Mouse (Mus musculus) megakaryocyte, embryonic 14.5 days (primary cell): ENCODE measurements around the gene Gm9999. TPM values are rescaled to one million over a fixed set of nuclear protein-coding genes. Genes with fewer than 3 reads are reported as not detected.
"Not testable (repeated sequence)": the region's sequence is repeated elsewhere in the genome, so short reads cannot be mapped to it uniquely, and the experiment has no call there.

Experiments used
- H3K27me3 ChIP-seq: replicated peaks from 2 replicates; pipeline ENCODE3; 2012; ENCODE audit warnings: inconsistent platforms
- H3K36me3 ChIP-seq: replicated peaks from 2 replicates; pipeline ENCODE3; 2012; ENCODE audit warnings: low read length, inconsistent platforms, mixed read lengths
- H3K4me1 ChIP-seq: 2 replicates; pipeline ENCODE4 v1.6.1; 2012; ENCODE audit warnings: inconsistent platforms
- H3K4me3 ChIP-seq: replicated peaks from 2 replicates; pipeline ENCODE3; 2012; ENCODE audit warnings: moderate library complexity, mild to moderate bottlenecking, inconsistent platforms
- H3K9me3 ChIP-seq: 2 replicates; pipeline ENCODE4 v1.6.1; 2012; ENCODE audit warnings: inconsistent platforms
- FLI1 ChIP-seq: IDR thresholded peaks from 2 replicates; pipeline ENCODE4 v1.6.1; 2012; ENCODE audit warnings: low read length, inconsistent platforms, mixed read lengths
- GATA1 ChIP-seq: IDR thresholded peaks from 3 replicates; pipeline ENCODE4 v1.6.1; 2012; ENCODE audit warnings: mixed read lengths, low read length, inconsistent platforms, borderline replicate concordance
- polyA plus RNA-seq: library from polyadenylated mRNA; stranded (reverse); fragments of >175 nt; gene quantifications from 2 replicates; pipeline ENCODE4 v1.2.3, GENCODE M21; 2012; ENCODE audit warnings: low replicate concordance; ENCODE audit not compliant: insufficient read depth

Gene Gm9999
- polyA plus RNA-seq, 1 experiment = not detected

DNA sequence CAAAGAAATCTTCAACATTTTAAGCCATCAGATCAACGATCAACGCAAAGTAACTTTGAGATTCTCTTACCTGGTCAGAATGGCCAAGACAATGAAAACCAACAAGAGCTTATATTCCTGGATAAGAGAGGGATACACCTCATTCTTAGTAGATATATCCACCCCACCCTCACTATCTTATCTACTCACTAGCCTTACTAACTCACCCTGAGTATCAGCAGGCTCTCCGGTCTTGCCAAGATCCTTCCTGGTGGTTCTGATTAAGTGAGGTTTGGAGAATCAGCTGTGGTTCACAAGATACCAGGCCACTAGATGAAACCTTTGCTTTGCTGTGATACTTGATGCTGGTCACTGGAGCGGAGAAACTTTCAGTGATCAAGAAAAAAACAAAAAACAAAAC, 8.7 kb upstream of the Gm9999 start:
- Histone ChIP-seq H3K4me3 (no peak overlapping the region), H3K9me3 (no peaks in the 10 kb centered on the region), H3K4me1 (0 out of 2 replicates have a peak, but pooled peaks cover 3% of the 10 kb centered on the region), H3K27me3 (peaks cover 15% of the 10 kb centered on the region), H3K36me3 (no peaks in the 10 kb centered on the region)
- TF ChIP-seq FLI1 (no peak), GATA1 (no peak)

DNA sequence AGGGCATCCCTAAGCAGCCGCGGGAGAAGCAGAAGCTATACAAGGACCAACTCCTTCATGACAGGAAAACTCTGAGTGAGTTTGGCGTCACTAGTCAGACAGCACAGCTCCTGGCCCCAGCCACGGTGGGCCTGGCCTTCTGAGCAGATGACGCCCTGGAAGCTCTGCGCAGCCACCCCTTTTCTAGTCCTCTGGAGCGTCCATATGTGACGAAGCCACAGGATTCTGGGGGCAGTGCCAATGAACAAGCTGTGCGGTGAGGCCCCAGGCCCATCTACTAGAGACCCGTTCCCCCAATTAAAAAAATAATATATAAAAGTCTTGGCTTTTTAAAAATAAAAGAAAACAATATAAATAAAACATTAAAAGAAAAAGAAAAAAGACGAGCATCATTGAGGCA, 7.9 kb upstream of the Gm9999 start:
- TF ChIP-seq FLI1 (no peak), GATA1 (no peak)
- Histone ChIP-seq H3K9me3 (no peaks in the 10 kb centered on the region), H3K4me1 (0 out of 2 replicates have a peak, but pooled peaks cover 3% of the 10 kb centered on the region), H3K4me3 (no peak overlapping the region), H3K36me3 (no peaks in the 10 kb centered on the region), H3K27me3 (peaks cover 15% of the 10 kb centered on the region)

DNA sequence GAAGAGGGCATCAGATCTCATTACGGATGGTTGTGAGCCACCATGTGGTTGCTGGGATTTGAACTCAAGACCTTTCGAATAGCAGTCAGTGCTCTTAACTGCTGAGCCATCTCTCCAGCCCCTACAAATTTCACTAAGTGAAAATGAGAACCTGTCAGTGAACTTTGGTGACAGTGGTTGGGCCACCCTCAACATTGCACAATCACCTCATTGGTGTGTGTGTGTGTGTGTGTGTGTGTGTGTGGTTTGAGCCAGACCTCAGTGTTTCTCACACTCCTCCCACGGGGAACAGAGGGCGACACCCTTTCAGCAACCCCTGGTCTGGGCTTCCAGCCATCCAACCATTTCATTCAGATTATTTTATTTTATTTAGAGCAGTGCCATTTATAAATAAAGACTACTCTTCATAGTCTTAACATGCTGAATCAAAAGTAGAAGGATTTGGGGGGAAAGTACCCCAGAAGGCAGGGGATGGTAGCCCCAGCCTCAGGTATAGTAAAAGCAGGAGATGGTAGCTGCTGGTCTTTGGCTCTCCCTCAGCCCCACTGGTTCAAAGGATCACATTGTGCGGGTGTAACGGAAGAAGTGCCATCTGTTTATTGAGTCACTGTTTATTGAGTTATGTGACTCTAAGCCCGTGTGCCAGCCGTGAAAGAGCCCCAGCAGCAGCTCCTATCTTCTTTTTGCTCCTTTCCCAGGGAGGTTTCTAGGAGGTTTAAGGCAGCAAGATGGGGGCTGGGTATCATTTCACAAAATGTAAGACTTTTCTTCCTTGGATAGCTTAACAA, 2.5 kb downstream of the Gm9999 start:
- Histone ChIP-seq H3K36me3 (peaks cover 13% of the 10 kb centered on the region), H3K9me3 (no peaks in the 10 kb centered on the region), H3K27me3 (peaks cover 2% of the 10 kb centered on the region), H3K4me1 (peaks cover 23% of the 10 kb centered on the region), H3K4me3 (no peak overlapping the region)
- TF ChIP-seq FLI1 = no peak
- no peak for TF ChIP-seq GATA1

DNA sequence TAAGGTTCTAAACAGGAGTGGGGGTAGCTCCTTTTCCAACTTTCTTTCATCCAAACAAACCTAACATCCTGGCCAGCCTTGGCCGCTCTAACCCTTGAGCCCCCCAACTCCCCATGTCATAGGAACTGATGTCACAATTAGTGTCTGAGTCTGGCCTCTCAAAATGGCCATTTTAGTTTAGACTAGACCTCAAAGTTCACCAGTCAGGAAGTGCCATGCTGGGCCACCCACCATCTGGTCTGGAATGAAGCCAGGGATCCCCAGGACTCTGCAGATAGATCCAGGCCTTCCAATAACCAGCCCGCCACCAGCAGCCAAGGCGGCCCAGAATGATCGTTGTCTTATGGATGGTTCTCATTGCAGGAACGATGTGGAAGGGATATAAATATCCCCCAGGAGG, 3.3 kb downstream of the Gm9999 start:
- no peak overlapping the region for H3K4me3 ChIP-seq
- no peaks in the 10 kb centered on the region for H3K9me3 ChIP-seq
- H3K4me1 ChIP-seq = peaks cover 23% of the 10 kb centered on the region
- TF ChIP-seq FLI1 (no peak), GATA1 (no peak)
- peaks cover 17% of the 10 kb centered on the region for H3K36me3 ChIP-seq
- peaks cover 2% of the 10 kb centered on the region for H3K27me3 ChIP-seq

DNA sequence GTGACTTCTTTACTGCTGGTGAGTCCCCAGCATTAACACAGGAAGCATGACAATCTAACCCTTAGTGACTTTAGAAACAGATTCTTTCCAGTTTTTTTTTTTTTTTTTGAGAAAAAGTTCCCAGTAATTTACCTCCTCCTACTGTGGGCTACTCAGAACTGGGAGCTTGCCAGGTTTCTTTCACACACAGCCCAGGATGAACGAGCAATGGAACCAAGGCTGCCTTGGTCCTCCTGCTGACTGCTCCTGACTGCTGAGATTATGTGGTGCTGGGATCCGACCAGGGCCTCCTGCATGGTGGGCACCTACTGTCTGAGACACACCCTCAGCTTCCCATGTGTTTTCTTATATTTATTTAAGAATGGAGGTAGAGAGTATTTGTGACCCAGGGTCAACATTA, 3.7 kb downstream of the Gm9999 start:
- Histone ChIP-seq H3K9me3 (no peaks in the 10 kb centered on the region), H3K4me1 (peaks cover 23% of the 10 kb centered on the region), H3K4me3 (peak overlapping the region; percentile 56), H3K36me3 (peaks cover 22% of the 10 kb centered on the region), H3K27me3 (peaks cover 2% of the 10 kb centered on the region)
- TF ChIP-seq GATA1 (no peak), FLI1 (no peak)

DNA sequence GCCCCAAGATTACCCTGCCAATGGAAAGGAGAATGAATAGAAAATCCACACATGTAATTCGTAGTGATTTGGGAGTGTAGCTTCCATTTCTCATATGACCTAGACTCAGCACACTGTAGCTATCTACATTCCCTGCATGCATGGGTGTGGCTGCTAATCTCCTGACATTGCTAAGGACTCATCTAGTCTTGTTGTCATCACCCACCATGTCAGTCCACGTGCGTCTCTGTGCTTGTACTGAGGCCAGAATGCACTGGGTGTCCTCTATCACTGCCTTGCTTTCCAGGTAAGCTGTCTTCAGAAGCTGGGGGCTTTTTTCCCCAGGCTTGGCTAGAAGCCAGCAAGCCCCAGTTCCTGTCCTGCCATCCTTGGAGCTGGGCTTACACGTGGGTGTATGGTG, 6.0 kb downstream of the Gm9999 start:
- not testable (repeated sequence) for H3K4me3 ChIP-seq, H3K27me3 ChIP-seq, H3K9me3 ChIP-seq
- H3K36me3 ChIP-seq = peaks cover 45% of the 10 kb centered on the region
- H3K4me1 ChIP-seq = peaks cover 20% of the 10 kb centered on the region

DNA sequence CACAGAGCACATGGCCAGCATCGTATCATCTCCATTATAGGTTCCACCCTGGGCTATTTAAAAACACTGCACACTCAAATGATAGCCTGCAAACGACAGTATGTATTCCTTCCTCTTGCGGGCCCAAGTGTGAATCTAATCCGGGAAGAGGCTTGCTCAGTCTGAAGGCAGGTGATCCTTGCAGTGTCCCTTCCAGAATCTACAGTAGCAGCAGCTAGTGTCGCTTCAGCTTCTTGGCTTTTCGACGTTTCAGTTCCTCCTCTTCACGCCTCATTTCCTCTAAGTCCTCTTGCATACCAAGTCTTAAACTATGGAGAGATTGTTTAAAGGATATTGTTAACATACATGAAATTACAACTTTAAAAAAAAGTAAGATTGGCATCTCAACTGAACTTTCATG, 9.7 kb downstream of the Gm9999 start:
- Histone ChIP-seq H3K4me3 (no peak overlapping the region), H3K27me3 (no peaks in the 10 kb centered on the region), H3K4me1 (peaks cover 10% of the 10 kb centered on the region; the same call in 1 of the 2 replicates), H3K9me3 (no peaks in the 10 kb centered on the region), H3K36me3 (peaks cover 82% of the 10 kb centered on the region)
- TF ChIP-seq FLI1 (no peak), GATA1 (no peak)

DNA sequence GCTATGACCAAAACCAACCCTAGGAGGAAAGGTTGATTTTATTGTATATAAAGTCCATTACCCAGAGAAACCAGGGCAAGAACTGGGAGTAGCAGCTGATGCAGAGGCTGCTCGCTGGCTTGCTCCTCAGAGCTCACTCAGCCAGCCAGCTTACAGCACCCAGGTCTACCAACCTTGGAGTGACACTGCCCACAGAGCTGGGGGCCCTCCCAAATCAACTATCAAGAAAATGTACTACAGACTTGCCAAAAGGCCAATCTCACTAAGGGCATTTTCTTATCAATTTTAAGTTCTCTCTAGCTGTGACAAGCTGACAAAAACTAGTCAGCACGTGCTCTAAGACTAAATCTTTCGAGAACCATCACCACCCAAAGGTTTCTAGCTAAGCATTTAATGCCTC, 12.2 kb downstream of the Gm9999 start:
- Histone ChIP-seq H3K9me3 (no peaks in the 10 kb centered on the region), H3K4me1 (peaks cover 34% of the 10 kb centered on the region), H3K27me3 (no peaks in the 10 kb centered on the region), H3K4me3 (no peak overlapping the region), H3K36me3 (peaks cover 95% of the 10 kb centered on the region)
- TF ChIP-seq GATA1 (no peak), FLI1 (no peak)

DNA sequence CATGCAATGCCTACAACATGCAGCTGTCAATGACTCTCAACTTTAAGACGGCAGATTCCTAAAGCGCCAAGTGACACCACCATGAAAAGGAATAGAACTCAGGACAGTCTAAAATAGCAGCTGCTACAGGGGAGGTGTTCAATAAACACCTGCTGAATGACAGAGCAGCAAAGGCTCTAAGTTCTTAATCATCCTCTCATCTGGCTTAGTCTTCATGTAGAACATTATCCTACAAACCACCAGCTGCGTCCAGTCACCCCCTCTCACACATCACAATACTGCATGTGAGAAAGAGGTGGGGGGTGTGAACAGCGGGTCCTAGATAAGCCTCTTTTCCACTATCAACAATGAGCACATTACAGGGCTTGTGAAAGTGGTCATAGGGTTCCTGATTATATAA, 13.6 kb downstream of the Gm9999 start:
- Histone ChIP-seq H3K36me3 (peaks cover 89% of the 10 kb centered on the region), H3K9me3 (no peaks in the 10 kb centered on the region), H3K4me3 (no peak overlapping the region), H3K27me3 (no peaks in the 10 kb centered on the region), H3K4me1 (peaks cover 48% of the 10 kb centered on the region)
- no peak for TF ChIP-seq GATA1
- no peak for TF ChIP-seq FLI1

DNA sequence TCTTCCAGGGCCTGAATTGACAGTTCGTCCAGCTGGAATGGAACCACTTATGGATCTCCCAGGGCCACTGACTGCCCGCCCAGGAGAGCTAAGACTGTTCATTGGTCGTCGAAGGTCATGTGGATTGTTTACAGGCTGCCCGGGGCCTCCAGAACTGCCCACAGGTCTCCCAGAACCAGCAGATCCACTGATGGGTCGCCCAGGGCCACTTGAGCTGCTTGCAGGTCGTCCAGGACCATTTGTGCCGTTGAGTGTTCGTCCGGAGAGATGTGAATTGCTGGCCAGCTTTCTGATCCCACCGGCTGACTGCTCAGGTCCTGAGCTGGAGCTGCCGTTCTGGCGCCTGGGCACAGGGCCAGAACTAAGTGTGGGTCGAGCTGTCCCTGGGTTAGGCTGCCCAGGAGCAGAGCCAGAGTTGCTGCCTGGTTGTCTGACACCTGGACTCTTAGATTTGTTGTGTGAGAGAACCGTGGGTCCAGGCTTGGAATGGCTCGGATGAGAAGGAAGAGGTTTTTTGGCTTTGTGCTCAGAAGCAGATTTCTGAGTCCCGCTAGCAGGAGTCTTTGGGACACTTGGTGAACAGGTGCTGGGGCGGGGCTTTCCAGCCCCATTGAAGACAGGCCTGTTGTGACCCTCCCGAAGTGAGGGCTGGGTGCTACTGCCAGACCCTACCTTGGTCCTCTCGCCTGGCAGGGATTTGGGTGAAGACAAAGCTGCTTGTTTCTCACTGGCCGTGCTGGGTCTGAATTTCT, 14.4 kb downstream of the Gm9999 start:
- Histone ChIP-seq H3K9me3 (no peaks in the 10 kb centered on the region), H3K4me3 (no peak overlapping the region), H3K4me1 (peaks cover 56% of the 10 kb centered on the region), H3K36me3 (peaks cover 84% of the 10 kb centered on the region), H3K27me3 (no peaks in the 10 kb centered on the region)
- no peak for TF ChIP-seq GATA1

DNA sequence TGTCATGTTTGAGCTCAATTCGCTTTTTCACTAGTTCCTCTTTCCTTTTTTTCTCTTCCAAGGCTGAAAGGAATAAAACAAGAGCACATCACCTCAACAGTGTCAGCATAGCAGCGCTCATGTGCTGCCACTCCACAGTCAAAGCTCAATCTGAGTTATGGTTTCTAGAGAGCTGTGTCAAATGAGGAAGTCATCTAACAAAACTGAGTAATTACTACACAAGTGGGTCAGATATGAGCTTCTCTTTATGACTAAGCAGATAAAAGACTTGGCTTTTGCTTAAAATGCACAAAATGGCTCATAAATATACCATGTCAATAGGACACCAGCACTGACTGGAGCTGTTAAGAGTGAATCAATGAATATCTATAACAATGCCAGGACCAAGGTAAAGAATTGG, 15.6 kb downstream of the Gm9999 start:
- Histone ChIP-seq H3K36me3 (peaks cover 80% of the 10 kb centered on the region), H3K4me1 (peaks cover 67% of the 10 kb centered on the region), H3K4me3 (no peak overlapping the region), H3K9me3 (no peaks in the 10 kb centered on the region), H3K27me3 (no peaks in the 10 kb centered on the region)
- TF ChIP-seq GATA1 (no peak), FLI1 (no peak)
